Mouse (Mus musculus) 3134 (cell line): ENCODE measurements around the gene Dis3l.
A peak's percentile ranks its signal among the peaks of the same experiment; 100 is the strongest.

Experiments
- DNase-seq: peaks from one replicate; pipeline ENCODE4 v3.0.0-alpha.2; 2011; ENCODE audit warnings: low spot score; ENCODE audit not compliant: insufficient read length; ENCODE audit errors: extremely low read depth

Gene Dis3l

GRCm38 (mm10) chr9:64341254-64341566 is at the start of gene Dis3l:
Dis3l (minus strand) TSS chr9:64341288.
- DNase-seq, result no peak

GRCm38 (mm10) chr9:64389576-64390292 is 48.6 kb upstream of the Dis3l start:
- no peak for DNase-seq

GRCm38 (mm10) chr9:64386466-64387211 is 45.6 kb upstream of the Dis3l start:
- DNase-seq, result no peak

- no peak for DNase-seq
These were observed 44.7 kb upstream of the Dis3l start, which contains the start of gene Megf11 for GRCm38 (mm10) chr9:64385511-64386465. Megf11 (plus strand) TSS chr9:64385626.

- DNase-seq, result no peak
These were observed 42.1 kb upstream of the Dis3l start for GRCm38 (mm10) chr9:64383021-64383788.

GRCm38 (mm10) chr9:64376380-64376779 is 35.3 kb upstream of the Dis3l start:
- no peak for DNase-seq

GRCm38 (mm10) chr9:64371305-64371819 is 30.3 kb upstream of the Dis3l start:
- no peak for DNase-seq

- no peak for DNase-seq
These were observed 28.8 kb upstream of the Dis3l start for GRCm38 (mm10) chr9:64369871-64370270.

GRCm38 (mm10) chr9:64361231-64361950 is 20.3 kb upstream of the Dis3l start:
- DNase-seq, result no peak

- no peak for DNase-seq
These were observed 14.5 kb upstream of the Dis3l start for GRCm38 (mm10) chr9:64355627-64356026.

GRCm38 (mm10) chr9:64351191-64351590 is 10.1 kb upstream of the Dis3l start:
- no peak for DNase-seq

- no peak for DNase-seq
These were observed 8.4 kb upstream of the Dis3l start for GRCm38 (mm10) chr9:64349490-64349889.

- DNase-seq, result no peak
These were observed 6.3 kb upstream of the Dis3l start for GRCm38 (mm10) chr9:64347377-64347776.

- no peak for DNase-seq
These were observed 4.8 kb upstream of the Dis3l start for GRCm38 (mm10) chr9:64345931-64346330.

- no peak for DNase-seq
These were observed 2.6 kb upstream of the Dis3l start for GRCm38 (mm10) chr9:64343656-64344055.

- DNase-seq, result peak; percentile 12
These were observed 583 bp upstream of the Dis3l start for GRCm38 (mm10) chr9:64341671-64342070.

- DNase-seq, result peak; percentile 88
These were observed 486 bp downstream of the Dis3l start for GRCm38 (mm10) chr9:64340351-64341253.

GRCm38 (mm10) chr9:64339361-64339760 is 1.7 kb downstream of the Dis3l start:
- no peak for DNase-seq
